Mouse (Mus musculus): ENCODE results near the gene Rnf220. TPM values are rescaled to one million over a fixed set of nuclear protein-coding genes. Genes with fewer than 3 reads are reported as not detected.

Gene Rnf220
- total and polyA plus RNA-seq, 2 experiments from 2014 or later = 25.6 to 62.3 TPM

DNA sequence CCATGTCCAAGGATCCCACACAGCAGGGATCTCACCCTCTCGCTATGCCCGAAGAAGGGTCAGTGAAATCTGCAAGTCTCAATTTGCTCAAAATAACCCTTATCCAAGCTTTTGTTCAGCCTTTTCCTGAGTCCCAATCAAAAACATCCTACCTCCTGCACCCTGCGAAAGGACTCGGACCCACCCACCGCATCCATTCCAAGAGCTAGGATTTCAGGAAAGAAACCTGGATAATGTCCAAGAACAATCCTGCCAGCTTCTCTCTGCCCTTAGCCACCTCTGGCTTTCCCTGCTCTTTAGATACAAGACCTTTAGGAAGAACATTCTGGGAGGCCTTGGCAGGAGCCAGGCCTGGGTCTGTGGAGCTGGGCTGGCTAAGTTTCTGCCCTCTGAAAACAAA, 144.8 kb downstream of the Rnf220 start:
- H3K4me2 ChIP-seq (ENCODE audit: low read depth, low read length) = no peak overlapping the region
- TF ChIP-seq CTCF (IDR thresholded peaks at IDR 0.05; ENCODE audit: low read depth) = no peak
- no peak for DNase-seq (ENCODE audit: low spot score)
- H3K9me3 ChIP-seq (replicated peaks; ENCODE audit: control insufficient read depth, low read length) = no peaks in the 10 kb centered on the region
- no peak for ATAC-seq (ENCODE audit: insufficient read depth, low read depth)
- no peak overlapping the region for H3K27ac ChIP-seq (ENCODE audit: low read depth)
- no peaks in the 10 kb centered on the region for H3K27me3 ChIP-seq (ENCODE audit: control insufficient read depth, insufficient read depth, low read length)
- no peaks in the 10 kb centered on the region; the same call in 1 of the 2 replicates for H3K4me1 ChIP-seq (ENCODE audit: control insufficient read depth, insufficient read depth)
- WGBS = 61% methylated on average over 5 of the region's 5 CpGs
- no peak overlapping the region for H3K9ac ChIP-seq (replicated peaks; ENCODE audit: low read depth, low read length)
- H3K36me3 ChIP-seq (replicated peaks; ENCODE audit: control insufficient read depth, insufficient read depth, low read length) = no peaks in the 10 kb centered on the region
- H3K4me3 ChIP-seq (ENCODE audit: low read depth, low read length) = no peak overlapping the region

DNA sequence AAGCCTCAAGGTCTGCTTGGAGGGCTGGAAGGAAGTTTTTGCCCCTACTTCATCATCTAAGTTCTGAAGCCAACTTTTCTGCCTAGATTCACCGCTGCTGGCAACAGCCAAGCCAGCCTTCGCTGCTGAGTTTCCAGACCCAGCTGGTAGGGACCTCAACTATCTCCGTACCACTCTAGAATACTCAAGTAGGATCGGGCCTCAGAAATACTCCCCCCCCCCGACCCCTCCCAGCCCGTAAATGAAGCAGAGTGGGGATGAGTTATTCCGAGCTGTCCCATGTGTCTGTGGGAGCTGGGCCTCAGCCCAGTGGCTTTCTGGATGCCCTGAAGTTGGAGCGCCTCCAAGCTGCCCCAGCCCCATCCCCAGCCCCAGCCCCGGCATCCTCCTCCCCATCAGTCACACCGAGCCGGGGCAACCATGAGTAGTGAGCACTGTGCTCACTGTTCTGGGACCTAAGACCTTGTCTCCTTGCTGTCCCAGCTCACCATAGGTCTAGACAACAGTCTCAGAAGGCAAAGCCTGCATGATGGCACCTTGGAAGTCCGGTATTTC, 146.6 kb downstream of the Rnf220 start:
- TF ChIP-seq CTCF (IDR thresholded peaks at IDR 0.05; ENCODE audit: low read depth) (no peak), EP300 (IDR thresholded peaks at IDR 0.05; ENCODE audit: low read depth) (no peak)
- Histone ChIP-seq H3K27ac (ENCODE audit: low read depth) (no peak overlapping the region), H3K9ac (replicated peaks; ENCODE audit: low read depth, low read length) (no peak overlapping the region), H3K4me1 (ENCODE audit: control insufficient read depth, insufficient read depth) (no peaks in the 10 kb centered on the region; the same call in 1 of the 2 replicates), H3K27me3 (ENCODE audit: control insufficient read depth, insufficient read depth, low read length) (no peaks in the 10 kb centered on the region), H3K9me3 (replicated peaks; ENCODE audit: control insufficient read depth, low read length) (no peaks in the 10 kb centered on the region), H3K4me2 (ENCODE audit: low read depth, low read length) (no peak overlapping the region), H3K36me3 (replicated peaks; ENCODE audit: control insufficient read depth, insufficient read depth, low read length) (no peaks in the 10 kb centered on the region), H3K4me3 (ENCODE audit: low read depth, low read length) (no peak overlapping the region)
- 71% methylated on average over 12 of the region's 12 CpGs for WGBS
- ATAC-seq (ENCODE audit: insufficient read depth, low read depth) (no peak), DNase-seq (ENCODE audit: low spot score) (no peak)

DNA sequence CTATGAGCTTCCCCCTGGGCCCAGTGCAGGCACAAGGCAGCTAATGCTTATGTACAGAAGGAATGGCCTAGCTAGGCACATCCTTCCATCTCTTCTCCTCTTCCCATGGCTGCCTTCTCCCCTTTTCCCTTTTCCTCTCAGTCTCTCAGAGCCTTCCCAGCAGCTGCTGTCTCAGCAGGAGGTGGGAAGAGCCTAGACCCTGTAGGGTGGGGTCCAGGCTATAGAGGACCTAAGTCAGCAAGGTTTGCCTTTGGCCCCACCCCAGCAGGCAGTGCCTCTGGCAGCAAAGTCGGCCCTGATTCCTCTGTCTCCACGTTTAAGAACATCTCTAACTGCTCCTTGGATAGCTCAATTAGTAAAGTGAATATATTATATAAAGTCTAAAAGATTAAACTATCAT, 147.5 kb downstream of the Rnf220 start:
- TF ChIP-seq CTCF (IDR thresholded peaks at IDR 0.05; ENCODE audit: low read depth) (no peak), EP300 (IDR thresholded peaks at IDR 0.05; ENCODE audit: low read depth) (no peak)
- 38% methylated on average over 2 of the region's 2 CpGs for WGBS
- Histone ChIP-seq H3K36me3 (replicated peaks; ENCODE audit: control insufficient read depth, insufficient read depth, low read length) (no peaks in the 10 kb centered on the region), H3K9me3 (replicated peaks; ENCODE audit: control insufficient read depth, low read length) (no peaks in the 10 kb centered on the region), H3K4me3 (ENCODE audit: low read depth, low read length) (no peak overlapping the region), H3K4me2 (ENCODE audit: low read depth, low read length) (no peak overlapping the region), H3K9ac (replicated peaks; ENCODE audit: low read depth, low read length) (no peak overlapping the region), H3K27ac (ENCODE audit: low read depth) (no peak overlapping the region), H3K27me3 (ENCODE audit: control insufficient read depth, insufficient read depth, low read length) (no peaks in the 10 kb centered on the region), H3K4me1 (ENCODE audit: control insufficient read depth, insufficient read depth) (no peaks in the 10 kb centered on the region; the same call in 1 of the 2 replicates)
- DNase-seq (ENCODE audit: low spot score) (no peak), ATAC-seq (ENCODE audit: insufficient read depth, low read depth) (no peak)

DNA sequence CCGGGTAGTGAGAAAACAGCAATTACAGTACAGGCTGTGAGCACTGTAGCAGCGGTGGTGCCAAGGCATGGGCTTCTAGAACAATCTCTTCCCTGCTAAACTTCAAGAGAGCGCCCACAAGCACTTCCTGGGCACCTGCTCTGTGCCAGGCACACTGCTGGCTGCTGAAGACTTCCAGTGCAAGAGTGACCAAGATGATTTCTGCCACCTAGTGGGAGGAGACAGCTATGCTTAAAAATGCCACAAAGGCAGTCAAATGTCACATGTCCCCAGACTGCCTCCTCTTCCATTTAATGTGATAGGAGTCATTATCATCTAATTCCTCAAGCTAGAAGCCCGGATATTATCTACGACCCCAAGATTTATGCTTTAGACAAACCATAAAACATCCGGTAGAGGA, 150.8 kb downstream of the Rnf220 start:
- Histone ChIP-seq H3K9me3 (replicated peaks; ENCODE audit: control insufficient read depth, low read length) (no peaks in the 10 kb centered on the region), H3K27ac (ENCODE audit: low read depth) (no peak overlapping the region), H3K4me3 (ENCODE audit: low read depth, low read length) (no peak overlapping the region), H3K4me1 (ENCODE audit: control insufficient read depth, insufficient read depth) (no peaks in the 10 kb centered on the region), H3K4me2 (ENCODE audit: low read depth, low read length) (no peak overlapping the region), H3K9ac (replicated peaks; ENCODE audit: low read depth, low read length) (no peak overlapping the region), H3K36me3 (replicated peaks; ENCODE audit: control insufficient read depth, insufficient read depth, low read length) (no peaks in the 10 kb centered on the region), H3K27me3 (ENCODE audit: control insufficient read depth, insufficient read depth, low read length) (no peaks in the 10 kb centered on the region)
- TF ChIP-seq EP300 (IDR thresholded peaks at IDR 0.05; ENCODE audit: low read depth) = no peak
- peak; percentile 64 for TF ChIP-seq CTCF (IDR thresholded peaks at IDR 0.05; ENCODE audit: low read depth)
- DNase-seq (ENCODE audit: low spot score) (peak; percentile 30), ATAC-seq (ENCODE audit: insufficient read depth, low read depth) (no peak)
- 46% methylated on average over 6 of the region's 6 CpGs for WGBS

DNA sequence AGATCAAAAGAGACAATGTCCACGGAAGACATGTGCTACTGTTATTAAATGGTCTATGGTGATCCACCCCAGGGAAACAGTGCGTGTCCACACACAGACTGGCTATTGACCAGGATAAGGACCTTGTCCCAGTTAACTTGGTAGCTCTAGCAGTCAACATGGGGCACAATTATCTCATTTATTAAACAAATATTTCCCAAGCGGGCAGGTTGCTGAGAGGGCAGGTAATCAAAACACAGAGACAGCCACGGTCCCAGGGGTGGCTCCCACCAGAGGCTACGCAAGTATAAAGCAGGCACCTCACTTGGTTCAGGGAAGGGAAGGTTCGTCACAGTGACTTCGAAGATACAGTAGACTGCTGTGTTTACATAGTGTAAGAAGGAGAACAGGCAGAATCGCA, 153.5 kb downstream of the Rnf220 start:
- Histone ChIP-seq H3K27ac (ENCODE audit: low read depth) (no peak overlapping the region), H3K4me3 (ENCODE audit: low read depth, low read length) (no peak overlapping the region), H3K9me3 (replicated peaks; ENCODE audit: control insufficient read depth, low read length) (no peaks in the 10 kb centered on the region), H3K27me3 (ENCODE audit: control insufficient read depth, insufficient read depth, low read length) (no peaks in the 10 kb centered on the region), H3K4me2 (ENCODE audit: low read depth, low read length) (no peak overlapping the region), H3K9ac (replicated peaks; ENCODE audit: low read depth, low read length) (no peak overlapping the region), H3K4me1 (ENCODE audit: control insufficient read depth, insufficient read depth) (no peaks in the 10 kb centered on the region), H3K36me3 (replicated peaks; ENCODE audit: control insufficient read depth, insufficient read depth, low read length) (no peaks in the 10 kb centered on the region)
- DNase-seq (ENCODE audit: low spot score) = no peak
- WGBS = 78% methylated on average over 8 of the region's 8 CpGs
- TF ChIP-seq CTCF (IDR thresholded peaks at IDR 0.05; ENCODE audit: low read depth) (no peak), EP300 (IDR thresholded peaks at IDR 0.05; ENCODE audit: low read depth) (no peak)
- ATAC-seq (ENCODE audit: insufficient read depth, low read depth) = no peak

DNA sequence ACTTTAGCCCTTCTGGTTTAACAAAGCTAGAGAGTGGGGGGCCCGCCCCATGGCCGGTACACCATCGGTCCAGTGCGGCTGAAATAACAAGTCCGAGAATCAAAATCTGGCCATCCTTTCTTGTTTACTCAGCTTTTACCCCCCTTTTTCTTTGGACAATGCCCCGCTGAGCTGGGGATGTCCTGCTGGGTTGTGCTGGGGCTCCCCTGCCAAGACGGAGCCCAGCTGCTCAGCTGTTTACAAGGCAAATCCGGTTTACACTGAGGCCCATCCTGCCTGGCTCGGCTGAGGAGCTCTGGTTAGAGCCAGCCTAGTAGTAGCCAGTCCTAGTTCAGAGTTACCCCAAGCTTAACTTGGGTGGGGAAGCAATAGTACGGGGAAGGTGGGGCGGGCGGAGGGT, 154.1 kb downstream of the Rnf220 start:
- H3K27ac ChIP-seq (ENCODE audit: low read depth) = no peak overlapping the region
- ATAC-seq (ENCODE audit: insufficient read depth, low read depth) (no peak), DNase-seq (ENCODE audit: low spot score) (no peak)
- TF ChIP-seq CTCF (IDR thresholded peaks at IDR 0.05; ENCODE audit: low read depth) = no peak
- TF ChIP-seq EP300 (IDR thresholded peaks at IDR 0.05; ENCODE audit: low read depth) = no peak
- WGBS = 53% methylated on average over 12 of the region's 12 CpGs
- H3K27me3 ChIP-seq (ENCODE audit: control insufficient read depth, insufficient read depth, low read length) = no peaks in the 10 kb centered on the region
- no peak overlapping the region for H3K9ac ChIP-seq (replicated peaks; ENCODE audit: low read depth, low read length)
- H3K36me3 ChIP-seq (replicated peaks; ENCODE audit: control insufficient read depth, insufficient read depth, low read length) = no peaks in the 10 kb centered on the region
- H3K9me3 ChIP-seq (replicated peaks; ENCODE audit: control insufficient read depth, low read length) = no peaks in the 10 kb centered on the region
- no peak overlapping the region for H3K4me2 ChIP-seq (ENCODE audit: low read depth, low read length)
- H3K4me1 ChIP-seq (ENCODE audit: control insufficient read depth, insufficient read depth) = no peaks in the 10 kb centered on the region
- H3K4me3 ChIP-seq (ENCODE audit: low read depth, low read length) = no peak overlapping the region
